Mouse (Mus musculus) NIH3T3 (cell line): ENCODE data around the gene Atp5mpl.

Source experiments
- DNase-seq: peaks from one replicate; pipeline ENCODE4 v3.0.0-alpha.2; 2012; ENCODE audit warnings: low read depth

Gene Atp5mpl

DNA sequence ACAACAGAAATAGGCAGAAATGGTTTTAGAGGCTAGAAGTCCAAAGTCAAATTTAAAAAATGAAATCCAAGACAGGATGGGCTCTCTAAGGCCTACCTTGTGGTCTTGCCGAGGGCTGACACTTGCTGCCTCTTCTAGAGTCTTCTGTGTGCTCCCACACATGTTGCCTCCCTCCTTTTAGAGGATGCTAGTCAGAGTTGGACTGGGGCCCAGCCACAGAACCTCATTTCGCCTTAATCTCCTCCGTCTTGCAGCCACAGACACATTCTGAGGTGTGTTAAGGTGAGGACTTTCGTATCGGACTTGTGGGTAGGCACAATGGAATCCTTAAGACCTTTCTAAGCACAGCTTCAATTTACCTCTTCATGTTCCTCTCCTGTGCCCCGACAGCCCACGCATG is 54.0 kb downstream of the Atp5mpl start:
- DNase-seq = no peak

DNA sequence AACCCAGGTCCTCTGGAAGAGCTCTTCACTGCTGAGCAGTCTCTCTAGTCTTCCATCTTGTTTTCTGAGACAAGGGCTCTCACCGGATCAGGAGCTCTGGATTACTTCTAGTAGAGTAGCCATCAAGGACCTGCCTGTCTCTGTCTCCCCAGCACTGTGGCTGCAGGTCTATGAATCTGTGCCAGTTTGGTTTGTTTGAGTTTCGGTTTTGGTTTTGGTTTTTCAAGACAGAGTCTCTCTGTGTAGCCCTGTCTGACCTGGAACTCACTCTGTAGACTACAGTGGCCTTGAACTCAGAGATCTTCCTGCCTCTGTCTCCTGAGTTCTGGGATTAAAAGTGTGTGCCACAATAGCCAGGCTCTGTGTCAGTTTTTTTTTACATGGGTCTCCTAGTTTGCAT is 55.0 kb downstream of the Atp5mpl start:
- no peak for DNase-seq
